Comparison of ENCODE assay signal across 8 mouse cellular contexts in genomic region chr14:55682118-55682493, GRCm38 (mm10). TPM values are rescaled to one million over a fixed set of nuclear protein-coding genes. Genes with fewer than 3 reads are reported as not detected.
DNase-seq lines count a peak whose midpoint lies in the region; ATAC-seq and TF ChIP-seq lines count a peak whose summit lies in the region.

No protein-coding gene starts in this region.

- H3K9ac ChIP-seq in intestine, postnatal 0 days (ENCODE audit: low read depth, low read length) = no peak overlapping the region
- peak overlapping the region; percentile 61 for H3K9ac ChIP-seq in neural tube, embryonic 13.5 days

- H3K36me3 ChIP-seq in intestine, postnatal 0 days (ENCODE audit: control insufficient read depth, insufficient read depth) = peaks cover 25% of the 10 kb centered on the region
- H3K36me3 ChIP-seq in neural tube, embryonic 13.5 days = peaks cover 31% of the 10 kb centered on the region

- no peak for DNase-seq in lung, adult 2 months
- no peak for DNase-seq in lung, postnatal 4 days
- no peak for DNase-seq in spleen, adult 18-20 months
- DNase-seq in Muller cell, postnatal 12 days (ENCODE audit: inconsistent ontology term) = no peak

- H3K4me1 ChIP-seq in lung, adult 2 months (ENCODE audit: control insufficient read depth, insufficient read depth, low read length) = no peaks in the 10 kb centered on the region
- H3K4me1 ChIP-seq in embryonic fibroblast, embryonic 13.5 days (ENCODE audit: control insufficient read depth, insufficient read depth, low read length) = no peaks in the 10 kb centered on the region; the same call in 1 of the 2 replicates
- no peaks in the 10 kb centered on the region for H3K4me1 ChIP-seq in intestine, postnatal 0 days (replicated peaks; ENCODE audit: control insufficient read depth, insufficient read depth, low read length)
- H3K4me1 ChIP-seq in neural tube, embryonic 13.5 days (replicated peaks) = peaks cover 14% of the 10 kb centered on the region

- ATAC-seq in intestine, postnatal 0 days = peak; percentile 2; the same call in 1 of the 2 replicates
- ATAC-seq in neural tube, embryonic 13.5 days (ENCODE audit: low read depth) = peak; percentile 40; the same call in 1 of the 2 replicates
- no peak for ATAC-seq in CD4-positive, CD25-positive, alpha-beta regulatory T cell, adult 4 months

- TF ChIP-seq CTCF in lung, adult 2 months (IDR thresholded peaks at IDR 0.05; ENCODE audit: insufficient read depth, low read length) = no peak
- no peak for TF ChIP-seq CTCF in embryonic fibroblast, embryonic 13.5 days (IDR thresholded peaks at IDR 0.05; ENCODE audit: borderline replicate concordance, insufficient read depth, low read length)
- TF ChIP-seq CTCF in intestine, postnatal 0 days (IDR thresholded peaks at IDR 0.05; ENCODE audit: low read depth) = no peak

- peak overlapping the region; percentile 80 for H3K4me3 ChIP-seq in lung, adult 2 months (replicated peaks; ENCODE audit: extremely low read depth, low read depth, low read length)
- H3K4me3 ChIP-seq in embryonic fibroblast, embryonic 13.5 days (ENCODE audit: insufficient read depth, low read length) = peak overlapping the region; percentile 22
- peak overlapping the region; percentile 66 for H3K4me3 ChIP-seq in intestine, postnatal 0 days (ENCODE audit: low read depth, low read length)
- peak overlapping the region; percentile 81 for H3K4me3 ChIP-seq in neural tube, embryonic 13.5 days

- WGBS in lung, adult 2 months = 5% methylated on average over 3 of the region's 3 CpGs
- WGBS in intestine, postnatal 0 days = 8% methylated on average over 3 of the region's 3 CpGs
- 24% methylated on average over 3 of the region's 3 CpGs for WGBS in neural tube, embryonic 13.5 days

- no peaks in the 10 kb centered on the region for H3K9me3 ChIP-seq in intestine, postnatal 0 days (ENCODE audit: control insufficient read depth)
- no peaks in the 10 kb centered on the region for H3K9me3 ChIP-seq in neural tube, embryonic 13.5 days

- no peak overlapping the region for H3K27ac ChIP-seq in embryonic fibroblast, embryonic 13.5 days (ENCODE audit: insufficient read depth, low read length)
- H3K27ac ChIP-seq in intestine, postnatal 0 days (ENCODE audit: low read depth, low read length) = no peak overlapping the region
- H3K27ac ChIP-seq in neural tube, embryonic 13.5 days (replicated peaks) = peak overlapping the region; percentile 79; the same call in 1 of the 2 replicates

- peak overlapping the region; percentile 81 for H3K4me2 ChIP-seq in intestine, postnatal 0 days (replicated peaks; ENCODE audit: low read depth)
- peak overlapping the region; percentile 92 for H3K4me2 ChIP-seq in neural tube, embryonic 13.5 days

- TF ChIP-seq POLR2A in lung, adult 2 months (IDR thresholded peaks at IDR 0.05; ENCODE audit: borderline replicate concordance, extremely low read depth, low read depth, low read length) = no peak
- no peak for TF ChIP-seq POLR2A in embryonic fibroblast, embryonic 13.5 days (IDR thresholded peaks at IDR 0.05; ENCODE audit: low read depth, low read length)

- H3K27me3 ChIP-seq in intestine, postnatal 0 days (replicated peaks; ENCODE audit: control insufficient read depth, insufficient read depth, low read length) = no peaks in the 10 kb centered on the region
- no peaks in the 10 kb centered on the region for H3K27me3 ChIP-seq in neural tube, embryonic 13.5 days

RNA-seq across cellular contexts. Expression of gene Tinf2, which starts 0.5 kb away (rescaled TPM):
- 11.9 and 14.8 TPM in 2 replicates for polyA plus RNA-seq in lung, adult 2 months (2012; rRNA removed)
- 19.7 and 20.8 TPM in 2 replicates for polyA plus RNA-seq in embryonic fibroblast, embryonic 13.5 days (2011; ENCODE audit: insufficient read length, low read depth, missing spikeins)
- 20.6 and 21.9 TPM in 2 replicates for polyA plus RNA-seq in intestine, postnatal 0 days (2015; fragmentation: Nextera tagmentation; extraction: Ambion mirVana)
- 26.3 and 26.9 TPM in 2 replicates for polyA plus RNA-seq in neural tube, embryonic 13.5 days (2015; fragmentation: Nextera tagmentation; extraction: Ambion mirVana)
- polyA plus RNA-seq in CD4-positive, CD25-positive, alpha-beta regulatory T cell, adult 4 months (2017; shearing (Covaris generic)) = 10 to 100 TPM; 26.4 to 29.2 TPM

RNA-seq across cellular contexts. Expression of gene Nedd8, which starts 10.2 kb away (rescaled TPM):
- 170 and 270 TPM in 2 replicates for polyA plus RNA-seq in lung, adult 2 months (2012; rRNA removed)
- polyA plus RNA-seq in embryonic fibroblast, embryonic 13.5 days (2011; ENCODE audit: insufficient read length, low read depth, missing spikeins) = 287 and 295 TPM in 2 replicates
- 385 and 387 TPM in 2 replicates for polyA plus RNA-seq in intestine, postnatal 0 days (2015; fragmentation: Nextera tagmentation; extraction: Ambion mirVana)
- 551 and 603 TPM in 2 replicates for polyA plus RNA-seq in neural tube, embryonic 13.5 days (2015; fragmentation: Nextera tagmentation; extraction: Ambion mirVana)
- polyA plus RNA-seq in CD4-positive, CD25-positive, alpha-beta regulatory T cell, adult 4 months (2017; shearing (Covaris generic)) = 100 to 1,000 TPM; 338 to 343 TPM

RNA-seq across cellular contexts. Expression of gene Gmpr2, which starts 10.4 kb away (rescaled TPM):
- polyA plus RNA-seq in lung, adult 2 months (2012; rRNA removed) = 11.8 and 18.7 TPM in 2 replicates
- polyA plus RNA-seq in embryonic fibroblast, embryonic 13.5 days (2011; ENCODE audit: insufficient read length, low read depth, missing spikeins) = 33.6 and 34.1 TPM in 2 replicates
- polyA plus RNA-seq in intestine, postnatal 0 days (2015; fragmentation: Nextera tagmentation; extraction: Ambion mirVana) = 21.3 and 24.4 TPM in 2 replicates
- polyA plus RNA-seq in neural tube, embryonic 13.5 days (2015; fragmentation: Nextera tagmentation; extraction: Ambion mirVana) = 51.1 and 55.0 TPM in 2 replicates
- 10 to 100 TPM; 29.8 to 34.1 TPM for polyA plus RNA-seq in CD4-positive, CD25-positive, alpha-beta regulatory T cell, adult 4 months (2017; shearing (Covaris generic))

RNA-seq across cellular contexts. Expression of gene Mdp1, which starts 21.8 kb away (rescaled TPM):
- polyA plus RNA-seq in lung, adult 2 months (2012; rRNA removed) = 15.1 and 20.4 TPM in 2 replicates
- 28.9 and 30.0 TPM in 2 replicates for polyA plus RNA-seq in embryonic fibroblast, embryonic 13.5 days (2011; ENCODE audit: insufficient read length, low read depth, missing spikeins)
- polyA plus RNA-seq in intestine, postnatal 0 days (2015; fragmentation: Nextera tagmentation; extraction: Ambion mirVana) = 85.1 and 94.0 TPM in 2 replicates
- 68.6 and 70.4 TPM in 2 replicates for polyA plus RNA-seq in neural tube, embryonic 13.5 days (2015; fragmentation: Nextera tagmentation; extraction: Ambion mirVana)
- polyA plus RNA-seq in CD4-positive, CD25-positive, alpha-beta regulatory T cell, adult 4 months (2017; shearing (Covaris generic)) = 100 to 1,000 TPM in 1 of 2 experiments, 10 to 100 TPM in 1; 92.4 to 106 TPM

RNA-seq across cellular contexts. Expression of gene Tgm1, which starts 31.6 kb away (rescaled TPM):
- 3.4 and 30.7 TPM in 2 replicates for polyA plus RNA-seq in lung, adult 2 months (2012; rRNA removed)
- polyA plus RNA-seq in embryonic fibroblast, embryonic 13.5 days (2011; ENCODE audit: insufficient read length, low read depth, missing spikeins) = 0.25 and 0.32 TPM in 2 replicates
- polyA plus RNA-seq in intestine, postnatal 0 days (2015; fragmentation: Nextera tagmentation; extraction: Ambion mirVana) = 1.1 and 1.3 TPM in 2 replicates
- 0.17 and 0.66 TPM in 2 replicates for polyA plus RNA-seq in neural tube, embryonic 13.5 days (2015; fragmentation: Nextera tagmentation; extraction: Ambion mirVana)
- not detected for polyA plus RNA-seq in CD4-positive, CD25-positive, alpha-beta regulatory T cell, adult 4 months (2017; shearing (Covaris generic))

Comparison
In these comparisons a context has a peak if more than half of its experiments do, and no peak if none do; other contexts are left out.
1. H3K4me3 ChIP-seq: peak in every context shown above with its lines; median percentile 81 in neural tube, embryonic 13.5 days; 80 in lung, adult 2 months; 66 in intestine, postnatal 0 days; 22 in embryonic fibroblast, embryonic 13.5 days.